13 mouse cellular contexts compared by ENCODE assay signal in genomic region chr10:66734853-66735252, GRCm38 (mm10).
A peak's percentile ranks its signal among the peaks of the same experiment; 100 is the strongest.
DNase-seq lines count a peak whose midpoint lies in the region; ATAC-seq and TF ChIP-seq lines count a peak whose summit lies in the region.
"Had no signal": no experiment of that assay in that cellular context is flagged by ENCODE, and none has a peak within 500 bp of the region (broad histone marks: within the 10 kb centered on the region; RNA-seq: fewer than 3 reads in every experiment).

No protein-coding gene starts in this region.

- CTCF ChIA-PET in Patski (lab: Charles Lee), result no interaction called here

- H3K4me3 ChIP-seq in left cerebral cortex, adult 2 months, result no peak overlapping the region
- H3K4me3 ChIP-seq: embryonic facial prominence, embryonic 12.5 days; limb, embryonic 13.5 days had no signal

- DNase-seq in frontal cortex, postnatal 10 days (ENCODE audit: low spot score in 2 of 2), result no peak
- DNase-seq in left cerebral cortex, adult 2 months (ENCODE audit: extremely low spot score in 1 of 2, low spot score in 2 of 2), result no peak
- DNase-seq in left cerebral cortex, adult 8-10 months (ENCODE audit: low spot score in 2 of 2), result no peak
- no peak for DNase-seq in Patski (ENCODE audit: low read depth, low spot score)
- peak; percentile 35 to 65 for DNase-seq in cerebellum, postnatal 36 days
- DNase-seq in natural killer cell, adult 2 months (ENCODE audit: low spot score in 2 of 2), result no peak
- DNase-seq: right cerebral cortex, postnatal 4 days had no signal

- POLR2A ChIA-PET in Patski (lab: Charles Lee), result no interaction called here

- H3K27me3 ChIP-seq in Patski, result peaks cover 4% of the 10 kb centered on the region
- H3K27me3 ChIP-seq: embryonic facial prominence, embryonic 12.5 days; limb, embryonic 13.5 days had no signal

- peak; percentile 50 for TF ChIP-seq CTCF in left cerebral cortex, adult 2 months (IDR thresholded peaks at IDR 0.05)
- TF ChIP-seq CTCF in Patski (IDR thresholded peaks at IDR 0.05), result peak; percentile 50

- no peak overlapping the region for H3K27ac ChIP-seq in left cerebral cortex, adult 2 months
- H3K27ac ChIP-seq: embryonic facial prominence, embryonic 12.5 days; limb, embryonic 13.5 days; macrophage had no signal

- in situ Hi-C loops in Patski (cut with MboI; ENCODE audit: low pct_unique_long_range_greater_than_20kb), result no loop called here

- ATAC-seq in frontal cortex, adult (ENCODE audit: low TSS enrichment), result peak; percentile 67
- ATAC-seq in Patski, result no peak
- no peak for ATAC-seq in CD4-positive, CD25-positive, alpha-beta regulatory T cell, adult 4 months
- ATAC-seq: activated CD4-positive, CD25-positive, alpha-beta regulatory T cell, adult 4 months had no signal

- intact Hi-C loops in left cerebral cortex, adult 2 months (cut with DNase I), result no loop called here

Comparison
In these comparisons a context has a peak if more than half of its experiments do, and no peak if none do; other contexts are left out.
1. DNase-seq: peak in cerebellum, postnatal 36 days (2 of 2); none in frontal cortex, postnatal 10 days (0 of 2), left cerebral cortex, adult 2 months (0 of 2), left cerebral cortex, adult 8-10 months (0 of 2), Patski (single experiment) and natural killer cell, adult 2 months (0 of 2).